Mouse (Mus musculus): Measurements from ENCODE around the gene Serpinb6b.
"Not testable (repeated sequence)": the region's sequence is repeated elsewhere in the genome, so short reads cannot be mapped to it uniquely, and the experiment has no call there.

Serpinb6b gene

GRCm38 (mm10) chr13:32964989-32965811 is at the start of gene Serpinb6b:
TSS of gene Serpinb6b (plus strand) at chr13:32965209.
- peak in 1 of 2 experiments; percentile 32 for DNase-seq (ENCODE audit: low spot score in 2 of 2)

- no peak for DNase-seq (ENCODE audit: low spot score in 2 of 2)
Observed at GRCm38 (mm10) chr13:32922622-32923021, 42.4 kb upstream of the Serpinb6b start.

- DNase-seq (ENCODE audit: low spot score in 2 of 2): no peak
Observed at GRCm38 (mm10) chr13:32924578-32925360, 40.2 kb upstream of the Serpinb6b start.

GRCm38 (mm10) chr13:32926661-32927060 is 38.3 kb upstream of the Serpinb6b start:
- no peak for DNase-seq (ENCODE audit: low spot score in 2 of 2)

- no peak for DNase-seq (ENCODE audit: low spot score in 2 of 2)
Observed at GRCm38 (mm10) chr13:32927241-32927640, 37.8 kb upstream of the Serpinb6b start.

- no peak for DNase-seq (ENCODE audit: low spot score in 2 of 2)
Observed at GRCm38 (mm10) chr13:32929107-32929750, 35.8 kb upstream of the Serpinb6b start.

GRCm38 (mm10) chr13:32934706-32935381 is 30.2 kb upstream of the Serpinb6b start:
- no peak for DNase-seq (ENCODE audit: low spot score in 2 of 2)

GRCm38 (mm10) chr13:32938275-32938674 is 26.7 kb upstream of the Serpinb6b start:
- not testable (repeated sequence) for DNase-seq (ENCODE audit: low spot score in 2 of 2)

GRCm38 (mm10) chr13:32939191-32939590 is 25.8 kb upstream of the Serpinb6b start:
- DNase-seq (ENCODE audit: low spot score in 2 of 2): not testable (repeated sequence)

- DNase-seq (ENCODE audit: low spot score in 2 of 2): no peak
Observed at GRCm38 (mm10) chr13:32956537-32956936, 8.5 kb upstream of the Serpinb6b start.

GRCm38 (mm10) chr13:32957917-32958316 is 7.1 kb upstream of the Serpinb6b start:
- DNase-seq (ENCODE audit: low spot score in 2 of 2): no peak

GRCm38 (mm10) chr13:32958521-32958920 is 6.5 kb upstream of the Serpinb6b start:
- not testable (repeated sequence) for DNase-seq (ENCODE audit: low spot score in 2 of 2)

- no peak for DNase-seq (ENCODE audit: low spot score in 2 of 2)
Observed at GRCm38 (mm10) chr13:32963990-32964753, 837 bp upstream of the Serpinb6b start.

- no peak for DNase-seq (ENCODE audit: low spot score in 2 of 2)
Observed at GRCm38 (mm10) chr13:32966116-32966515, 1.1 kb downstream of the Serpinb6b start.

GRCm38 (mm10) chr13:32967233-32967632 is 2.2 kb downstream of the Serpinb6b start:
- DNase-seq (ENCODE audit: low spot score in 2 of 2): no peak

- no peak for DNase-seq (ENCODE audit: low spot score in 2 of 2)
Observed at GRCm38 (mm10) chr13:32968353-32968984, 3.5 kb downstream of the Serpinb6b start.

GRCm38 (mm10) chr13:32968996-32969640 is 4.1 kb downstream of the Serpinb6b start:
- DNase-seq (ENCODE audit: low spot score in 2 of 2): no peak

GRCm38 (mm10) chr13:32969641-32970040 is 4.6 kb downstream of the Serpinb6b start:
- no peak for DNase-seq (ENCODE audit: low spot score in 2 of 2)

GRCm38 (mm10) chr13:32970776-32971175 is 5.8 kb downstream of the Serpinb6b start:
- DNase-seq (ENCODE audit: low spot score in 2 of 2): no peak

GRCm38 (mm10) chr13:32974268-32974667 is 9.3 kb downstream of the Serpinb6b start:
- DNase-seq (ENCODE audit: low spot score in 2 of 2): no peak
